Mouse (Mus musculus): ENCODE measurements around the gene Sdc1.

DNA sequence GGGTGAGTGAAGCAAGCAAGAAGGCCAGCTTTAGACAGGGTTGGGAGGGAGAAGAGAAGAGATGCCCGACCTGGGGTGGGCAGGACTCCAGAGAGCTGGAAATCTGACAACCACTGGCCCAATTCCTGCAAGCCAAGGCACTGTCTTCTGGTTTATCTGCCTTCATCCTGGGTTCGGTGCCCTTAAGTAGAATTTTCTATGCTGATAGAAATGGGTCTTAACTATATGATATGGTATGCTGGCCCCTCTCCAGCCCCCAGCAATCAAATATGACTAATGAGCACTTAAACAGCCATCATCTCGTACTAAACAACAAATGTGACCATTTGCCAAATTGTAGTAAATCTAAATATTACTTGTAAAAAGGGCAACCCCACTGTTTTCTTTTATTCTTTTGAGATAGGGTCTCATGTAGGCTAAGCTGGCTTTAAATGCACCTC is 47.1 kb downstream of the Sdc1 start:
- TF ChIP-seq CTCF (IDR thresholded peaks at IDR 0.05): no peak
- TF ChIP-seq EP300 (IDR thresholded peaks at IDR 0.05): no peak

All from lung, postnatal 0 days (tissue).